Mouse (Mus musculus): ENCODE data around the gene Dchs1. TPM values are rescaled to one million over a fixed set of nuclear protein-coding genes. Genes with fewer than 3 reads are reported as not detected.

Dchs1 gene
- polyA plus RNA-seq, 1 experiment from 2014 or later = 0.73 TPM

- DNase-seq (no peak), ATAC-seq (ENCODE audit: low read depth) (no peak)
- Histone ChIP-seq H3K4me2 (no peak overlapping the region), H3K4me3 (replicated peaks) (no peak overlapping the region), H3K36me3 (peaks cover 27% of the 10 kb centered on the region), H3K9me3 (replicated peaks) (no peaks in the 10 kb centered on the region), H3K27me3 (no peaks in the 10 kb centered on the region), H3K9ac (no peak overlapping the region), H3K27ac (no peak overlapping the region), H3K4me1 (replicated peaks) (peaks cover 24% of the 10 kb centered on the region)
- WGBS (ENCODE audit: insufficient replicate concordance) = 48% methylated on average over 2 of the region's 2 CpGs
Measured at GRCm38 (mm10) chr7:105806716-105807115, 19.3 kb upstream of the Dchs1 start.

- Histone ChIP-seq H3K36me3 (peaks cover 27% of the 10 kb centered on the region), H3K4me1 (replicated peaks) (peaks cover 20% of the 10 kb centered on the region), H3K4me3 (replicated peaks) (no peak overlapping the region), H3K4me2 (no peak overlapping the region), H3K9me3 (replicated peaks) (no peaks in the 10 kb centered on the region), H3K27me3 (no peaks in the 10 kb centered on the region; the same call in 1 of the 2 replicates), H3K27ac (no peak overlapping the region), H3K9ac (no peak overlapping the region)
- ATAC-seq (ENCODE audit: low read depth) = no peak
- 67% methylated on average over 5 of the region's 5 CpGs for WGBS (ENCODE audit: insufficient replicate concordance)
- DNase-seq = no peak
Measured at GRCm38 (mm10) chr7:105806125-105806524, 18.7 kb upstream of the Dchs1 start.

GRCm38 (mm10) chr7:105803428-105803827 is 16.0 kb upstream of the Dchs1 start:
- no peak overlapping the region for H3K27ac ChIP-seq
- ATAC-seq (ENCODE audit: low read depth) = no peak
- H3K9me3 ChIP-seq (replicated peaks) = no peaks in the 10 kb centered on the region
- peaks cover 1% of the 10 kb centered on the region for H3K4me1 ChIP-seq (replicated peaks)
- H3K36me3 ChIP-seq = peaks cover 12% of the 10 kb centered on the region
- H3K4me2 ChIP-seq = no peak overlapping the region
- H3K27me3 ChIP-seq = no peaks in the 10 kb centered on the region; the same call in 1 of the 2 replicates
- H3K4me3 ChIP-seq (replicated peaks) = no peak overlapping the region
- no peak overlapping the region for H3K9ac ChIP-seq
- no peak for DNase-seq

GRCm38 (mm10) chr7:105802771-105803170 is 15.3 kb upstream of the Dchs1 start:
- no peak for ATAC-seq (ENCODE audit: low read depth)
- no peak overlapping the region for H3K9ac ChIP-seq
- H3K27me3 ChIP-seq = no peaks in the 10 kb centered on the region; the same call in 1 of the 2 replicates
- 0 out of 2 replicates have a peak, but pooled peaks cover 6% of the 10 kb centered on the region for H3K36me3 ChIP-seq
- 22% methylated on average over 1 of the region's 1 CpGs for WGBS (ENCODE audit: insufficient replicate concordance)
- H3K4me2 ChIP-seq = no peak overlapping the region
- H3K27ac ChIP-seq = no peak overlapping the region
- no peaks in the 10 kb centered on the region for H3K9me3 ChIP-seq (replicated peaks)
- no peak overlapping the region for H3K4me3 ChIP-seq (replicated peaks)
- no peak for DNase-seq
- H3K4me1 ChIP-seq (replicated peaks) = no peaks in the 10 kb centered on the region

GRCm38 (mm10) chr7:105802312-105802711 is 14.9 kb upstream of the Dchs1 start:
- no peaks in the 10 kb centered on the region for H3K9me3 ChIP-seq (replicated peaks)
- H3K36me3 ChIP-seq = 0 out of 2 replicates have a peak, but pooled peaks cover 1% of the 10 kb centered on the region
- DNase-seq = no peak
- H3K9ac ChIP-seq = no peak overlapping the region
- no peaks in the 10 kb centered on the region for H3K4me1 ChIP-seq (replicated peaks)
- no peak for ATAC-seq (ENCODE audit: low read depth)
- no peak overlapping the region for H3K27ac ChIP-seq
- WGBS (ENCODE audit: insufficient replicate concordance) = 22% methylated on average over 2 of the region's 2 CpGs
- no peak overlapping the region for H3K4me3 ChIP-seq (replicated peaks)
- no peaks in the 10 kb centered on the region; the same call in 1 of the 2 replicates for H3K27me3 ChIP-seq
- H3K4me2 ChIP-seq = no peak overlapping the region

GRCm38 (mm10) chr7:105796972-105797371 is 9.5 kb upstream of the Dchs1 start:
- Histone ChIP-seq H3K36me3 (no peaks in the 10 kb centered on the region), H3K9ac (no peak overlapping the region), H3K4me3 (replicated peaks) (no peak overlapping the region), H3K4me2 (no peak overlapping the region), H3K27me3 (peaks cover 3% of the 10 kb centered on the region), H3K4me1 (replicated peaks) (no peaks in the 10 kb centered on the region), H3K27ac (no peak overlapping the region), H3K9me3 (replicated peaks) (no peaks in the 10 kb centered on the region)
- ATAC-seq (ENCODE audit: low read depth) = no peak
- WGBS (ENCODE audit: insufficient replicate concordance) = 55% methylated on average over 3 of the region's 3 CpGs
- DNase-seq = no peak

GRCm38 (mm10) chr7:105795759-105796366 is 8.4 kb upstream of the Dchs1 start:
- Histone ChIP-seq H3K4me1 (replicated peaks) (no peaks in the 10 kb centered on the region), H3K27me3 (peaks cover 11% of the 10 kb centered on the region), H3K9me3 (replicated peaks) (no peaks in the 10 kb centered on the region), H3K27ac (no peak overlapping the region), H3K9ac (no peak overlapping the region), H3K4me3 (replicated peaks) (no peak overlapping the region), H3K4me2 (no peak overlapping the region), H3K36me3 (no peaks in the 10 kb centered on the region)
- 26% methylated on average over 7 of the region's 7 CpGs for WGBS (ENCODE audit: insufficient replicate concordance)
- no peak for ATAC-seq (ENCODE audit: low read depth)
- no peak for DNase-seq

GRCm38 (mm10) chr7:105793701-105794100 is 6.2 kb upstream of the Dchs1 start:
- no peaks in the 10 kb centered on the region for H3K4me1 ChIP-seq (replicated peaks)
- no peak overlapping the region for H3K4me2 ChIP-seq
- H3K27ac ChIP-seq = no peak overlapping the region
- DNase-seq (no peak), ATAC-seq (ENCODE audit: low read depth) (no peak)
- no peak overlapping the region for H3K4me3 ChIP-seq (replicated peaks)
- no peaks in the 10 kb centered on the region for H3K36me3 ChIP-seq
- peaks cover 32% of the 10 kb centered on the region for H3K27me3 ChIP-seq
- no peaks in the 10 kb centered on the region for H3K9me3 ChIP-seq (replicated peaks)
- no peak overlapping the region for H3K9ac ChIP-seq
- WGBS (ENCODE audit: insufficient replicate concordance) = 78% methylated on average over 7 of the region's 7 CpGs

- 54% methylated on average over 1 of the region's 1 CpGs for WGBS (ENCODE audit: insufficient replicate concordance)
- no peak for ATAC-seq (ENCODE audit: low read depth)
Measured at GRCm38 (mm10) chr7:105791147-105791546, 3.7 kb upstream of the Dchs1 start.

GRCm38 (mm10) chr7:105786506-105787284 is 759 bp downstream of the Dchs1 start:
- H3K4me2 ChIP-seq = peak overlapping the region; percentile 52
- H3K9ac ChIP-seq = peak overlapping the region; percentile 63
- H3K27me3 ChIP-seq = peaks cover 89% of the 10 kb centered on the region
- ATAC-seq (ENCODE audit: low read depth) = peak; percentile 20; the same call in 1 of the 2 replicates
- H3K36me3 ChIP-seq = no peaks in the 10 kb centered on the region
- H3K4me1 ChIP-seq (replicated peaks) = no peaks in the 10 kb centered on the region
- H3K27ac ChIP-seq = no peak overlapping the region
- H3K4me3 ChIP-seq (replicated peaks) = peak overlapping the region; percentile 52
- WGBS (ENCODE audit: insufficient replicate concordance) = 15% methylated on average over 20 of the region's 20 CpGs
- H3K9me3 ChIP-seq (replicated peaks) = no peaks in the 10 kb centered on the region
- no peak for DNase-seq

More at GRCm38 (mm10) chr7:105791147-105791546, 3.7 kb upstream of the Dchs1 start:
- Histone ChIP-seq H3K36me3 (no peaks in the 10 kb centered on the region), H3K9ac (no peak overlapping the region), H3K4me3 (replicated peaks) (no peak overlapping the region), H3K9me3 (replicated peaks) (no peaks in the 10 kb centered on the region), H3K4me2 (no peak overlapping the region), H3K27me3 (peaks cover 57% of the 10 kb centered on the region), H3K4me1 (replicated peaks) (no peaks in the 10 kb centered on the region), H3K27ac (no peak overlapping the region)
- DNase-seq = no peak

- Histone ChIP-seq H3K4me1 (replicated peaks) (no peaks in the 10 kb centered on the region), H3K27ac (no peak overlapping the region), H3K4me2 (no peak overlapping the region), H3K9me3 (replicated peaks) (no peaks in the 10 kb centered on the region), H3K4me3 (replicated peaks) (no peak overlapping the region), H3K36me3 (no peaks in the 10 kb centered on the region), H3K27me3 (peaks cover 70% of the 10 kb centered on the region), H3K9ac (no peak overlapping the region)
- 25% methylated on average over 4 of the region's 4 CpGs for WGBS (ENCODE audit: insufficient replicate concordance)
- ATAC-seq (ENCODE audit: low read depth) (no peak), DNase-seq (no peak)
Measured at GRCm38 (mm10) chr7:105784556-105784955, 2.9 kb downstream of the Dchs1 start.

Data from liver, embryonic 13.5 days (tissue).